Mouse (Mus musculus) hindbrain, embryonic 15.5 days (tissue): Measurements from ENCODE around the gene Ccl2. TPM values are rescaled to one million over a fixed set of nuclear protein-coding genes. Genes with fewer than 3 reads are reported as not detected.

Experiments used
- ATAC-seq: fragments of 200-750 bp; cut with Nextera tagmentation; 2 replicates; pipeline ENCODE4 v1.8.0; 2017; ENCODE audit warnings: low read depth, moderate number of reproducible peaks, moderate TSS enrichment; ENCODE audit not compliant: low FRiP score
- H3K27ac ChIP-seq: fragments of 300-500 bp; sonication (generic); replicated peaks from 2 replicates; pipeline ENCODE4 v1.5.1; 2015; ENCODE audit warnings: mild to moderate bottlenecking, inconsistent platforms
- H3K27me3 ChIP-seq: fragments of 300-500 bp; sonication (generic); 2 replicates; pipeline ENCODE4 v1.6.1; 2015; ENCODE audit warnings: control low read depth, inconsistent platforms
- H3K36me3 ChIP-seq: fragments of 300-500 bp; sonication (generic); 2 replicates; pipeline ENCODE4 v1.6.1; 2015; ENCODE audit warnings: control low read depth, inconsistent platforms
- H3K4me1 ChIP-seq: fragments of 300-500 bp; sonication (generic); replicated peaks from 2 replicates; pipeline ENCODE4 v1.6.1; 2015; ENCODE audit warnings: control low read depth, inconsistent platforms
- H3K4me2 ChIP-seq: fragments of 300-500 bp; sonication (generic); 2 replicates; pipeline ENCODE4 v1.6.1; 2015; ENCODE audit warnings: moderate library complexity, mild to moderate bottlenecking, inconsistent platforms
- H3K4me3 ChIP-seq: fragments of 300-500 bp; sonication (generic); 2 replicates; pipeline ENCODE4 v1.5.1; 2015; ENCODE audit warnings: mild to moderate bottlenecking, inconsistent platforms
- H3K9ac ChIP-seq: fragments of 300-500 bp; sonication (generic); 2 replicates; pipeline ENCODE4 v1.6.1; 2015; ENCODE audit warnings: inconsistent platforms
- H3K9me3 ChIP-seq: fragments of 300-500 bp; sonication (generic); 2 replicates; pipeline ENCODE4 v1.6.1; 2016; ENCODE audit warnings: control low read depth, inconsistent platforms
- WGBS: fragments of 180-500 bp; shearing (Covaris S2); methylation state at CpG from one replicate; pipeline ENCODE4 v1.1.7; 2015; 5-methylcytosine and 5-hydroxymethylcytosine counted together
- polyA plus RNA-seq: library from polyadenylated mRNA; unstranded; fragments of >200 nt; fragmentation: Nextera tagmentation; extraction: Ambion mirVana; gene quantifications from 2 replicates; pipeline ENCODE4 v1.2.1, GENCODE M21; 2015

The Ccl2 gene
- polyA plus RNA-seq, 1 experiment from 2014 or later = 0.73 TPM

GRCm38 (mm10) chr11:82039132-82039660, 3.8 kb downstream of the Ccl2 start:
- WGBS = 72% methylated on average over 3 of the region's 3 CpGs
- H3K4me1 ChIP-seq = 0 out of 2 replicates have a peak, but pooled peaks cover 5% of the 10 kb centered on the region
- H3K27me3 ChIP-seq = no peaks in the 10 kb centered on the region
- no peak overlapping the region for H3K27ac ChIP-seq
- H3K9ac ChIP-seq = no peak overlapping the region
- ATAC-seq = no peak
- no peak overlapping the region for H3K4me2 ChIP-seq
- H3K4me3 ChIP-seq = no peak overlapping the region
- no peaks in the 10 kb centered on the region for H3K36me3 ChIP-seq
- no peaks in the 10 kb centered on the region for H3K9me3 ChIP-seq

GRCm38 (mm10) chr11:82041671-82042080, 6.3 kb downstream of the Ccl2 start:
- H3K9ac ChIP-seq = no peak overlapping the region
- 90% methylated on average over 4 of the region's 4 CpGs for WGBS
- no peaks in the 10 kb centered on the region for H3K4me1 ChIP-seq
- no peaks in the 10 kb centered on the region for H3K36me3 ChIP-seq
- no peak overlapping the region for H3K27ac ChIP-seq
- H3K4me3 ChIP-seq = no peak overlapping the region
- no peaks in the 10 kb centered on the region for H3K27me3 ChIP-seq
- H3K4me2 ChIP-seq = no peak overlapping the region
- no peak for ATAC-seq
- H3K9me3 ChIP-seq = no peaks in the 10 kb centered on the region

- no peak within 1 kb of the TSS for H3K27ac ChIP-seq
- WGBS = 52% methylated on average over 3 of the region's 3 CpGs
- H3K9me3 ChIP-seq = no peaks in the 10 kb centered on the region
- no peak within 1 kb of the TSS for H3K4me2 ChIP-seq
- H3K4me3 ChIP-seq = no peak within 1 kb of the TSS
- ATAC-seq = no peak
- no peaks in the 10 kb centered on the region for H3K4me1 ChIP-seq
- H3K36me3 ChIP-seq = no peaks in the 10 kb centered on the region
- H3K27me3 ChIP-seq = no peaks in the 10 kb centered on the region
- H3K9ac ChIP-seq = no peak within 1 kb of the TSS
Measured at GRCm38 (mm10) chr11:82045471-82045870, 10.1 kb downstream of the Ccl2 start, which contains the start of gene Ccl7. TSS of gene Ccl7 (plus strand) at chr11:82045712.

- Histone ChIP-seq H3K4me3 (no peak overlapping the region), H3K9ac (no peak overlapping the region), H3K4me2 (no peak overlapping the region), H3K36me3 (no peaks in the 10 kb centered on the region), H3K27me3 (no peaks in the 10 kb centered on the region), H3K27ac (no peak overlapping the region), H3K9me3 (no peaks in the 10 kb centered on the region), H3K4me1 (no peaks in the 10 kb centered on the region)
- ATAC-seq = no peak
- WGBS = 50% methylated on average over 6 of the region's 6 CpGs
Measured at GRCm38 (mm10) chr11:82047746-82048415, 12.5 kb downstream of the Ccl2 start.

- 91% methylated on average over 7 of the region's 7 CpGs for WGBS
- H3K27me3 ChIP-seq = no peaks in the 10 kb centered on the region
- H3K9ac ChIP-seq = no peak overlapping the region
- no peak overlapping the region for H3K4me2 ChIP-seq
- H3K27ac ChIP-seq = no peak overlapping the region
- no peak overlapping the region for H3K4me3 ChIP-seq
- ATAC-seq = no peak
- H3K36me3 ChIP-seq = no peaks in the 10 kb centered on the region
- no peaks in the 10 kb centered on the region for H3K4me1 ChIP-seq
- H3K9me3 ChIP-seq = no peaks in the 10 kb centered on the region
Measured at GRCm38 (mm10) chr11:82053849-82054248, 18.5 kb downstream of the Ccl2 start.

- Histone ChIP-seq H3K27me3 (no peaks in the 10 kb centered on the region), H3K4me2 (no peak within 1 kb of the TSS), H3K27ac (no peak within 1 kb of the TSS), H3K36me3 (no peaks in the 10 kb centered on the region), H3K4me3 (no peak within 1 kb of the TSS), H3K4me1 (no peaks in the 10 kb centered on the region), H3K9me3 (no peaks in the 10 kb centered on the region), H3K9ac (no peak within 1 kb of the TSS)
- WGBS = 80% methylated on average over 6 of the region's 6 CpGs
- ATAC-seq = no peak
Measured at GRCm38 (mm10) chr11:82057646-82058045, 22.3 kb downstream of the Ccl2 start, which contains the start of gene Ccl11. TSS of gene Ccl11 (plus strand) at chr11:82057823.

- H3K27ac ChIP-seq = no peak overlapping the region
- ATAC-seq = no peak
- no peaks in the 10 kb centered on the region for H3K27me3 ChIP-seq
- no peak overlapping the region for H3K4me2 ChIP-seq
- 79% methylated on average over 3 of the region's 3 CpGs for WGBS
- H3K36me3 ChIP-seq = no peaks in the 10 kb centered on the region
- H3K4me3 ChIP-seq = no peak overlapping the region
- H3K4me1 ChIP-seq = no peaks in the 10 kb centered on the region
- no peak overlapping the region for H3K9ac ChIP-seq
- no peaks in the 10 kb centered on the region for H3K9me3 ChIP-seq
Measured at GRCm38 (mm10) chr11:82062226-82062625, 26.9 kb downstream of the Ccl2 start.

GRCm38 (mm10) chr11:82063454-82063853, 28.1 kb downstream of the Ccl2 start:
- H3K36me3 ChIP-seq = no peaks in the 10 kb centered on the region
- H3K9ac ChIP-seq = no peak overlapping the region
- H3K4me2 ChIP-seq = no peak overlapping the region
- no peak for ATAC-seq
- 84% methylated on average over 2 of the region's 2 CpGs for WGBS
- H3K4me3 ChIP-seq = no peak overlapping the region
- H3K4me1 ChIP-seq = no peaks in the 10 kb centered on the region
- H3K27me3 ChIP-seq = no peaks in the 10 kb centered on the region
- no peak overlapping the region for H3K27ac ChIP-seq
- no peaks in the 10 kb centered on the region for H3K9me3 ChIP-seq

- WGBS = 78% methylated on average over 7 of the region's 7 CpGs
- no peaks in the 10 kb centered on the region for H3K4me1 ChIP-seq
- H3K4me2 ChIP-seq = no peak overlapping the region
Measured at GRCm38 (mm10) chr11:82066953-82067571, 31.7 kb downstream of the Ccl2 start.

GRCm38 (mm10) chr11:82071076-82071475, 35.7 kb downstream of the Ccl2 start:
- ATAC-seq = no peak
- H3K27ac ChIP-seq = no peak overlapping the region
- H3K4me2 ChIP-seq = no peak overlapping the region
- H3K36me3 ChIP-seq = no peaks in the 10 kb centered on the region
- no peaks in the 10 kb centered on the region for H3K9me3 ChIP-seq
- 70% methylated on average over 3 of the region's 3 CpGs for WGBS
- no peak overlapping the region for H3K4me3 ChIP-seq
- H3K27me3 ChIP-seq = no peaks in the 10 kb centered on the region
- H3K9ac ChIP-seq = no peak overlapping the region
- no peaks in the 10 kb centered on the region for H3K4me1 ChIP-seq

More at GRCm38 (mm10) chr11:82066953-82067571, 31.7 kb downstream of the Ccl2 start:
- Histone ChIP-seq H3K9me3 (no peaks in the 10 kb centered on the region), H3K9ac (no peak overlapping the region), H3K4me3 (no peak overlapping the region), H3K27ac (no peak overlapping the region), H3K27me3 (no peaks in the 10 kb centered on the region), H3K36me3 (no peaks in the 10 kb centered on the region)
- no peak for ATAC-seq

- Histone ChIP-seq H3K9me3 (no peaks in the 10 kb centered on the region), H3K27ac (no peak overlapping the region), H3K36me3 (no peaks in the 10 kb centered on the region), H3K27me3 (no peaks in the 10 kb centered on the region), H3K4me2 (no peak overlapping the region), H3K4me3 (no peak overlapping the region), H3K4me1 (no peaks in the 10 kb centered on the region), H3K9ac (no peak overlapping the region)
- 83% methylated on average over 1 of the region's 1 CpGs for WGBS
- ATAC-seq = no peak
Measured at GRCm38 (mm10) chr11:82072374-82072773, 37.0 kb downstream of the Ccl2 start.

- no peak overlapping the region for H3K4me3 ChIP-seq
- no peaks in the 10 kb centered on the region for H3K36me3 ChIP-seq
- no peaks in the 10 kb centered on the region for H3K27me3 ChIP-seq
- H3K4me2 ChIP-seq = no peak overlapping the region
- H3K9me3 ChIP-seq = no peaks in the 10 kb centered on the region
- no peak overlapping the region for H3K27ac ChIP-seq
- no peak overlapping the region for H3K9ac ChIP-seq
- ATAC-seq = no peak
- WGBS = 72% methylated on average over 3 of the region's 3 CpGs
- no peaks in the 10 kb centered on the region for H3K4me1 ChIP-seq
Measured at GRCm38 (mm10) chr11:82072984-82073383, 37.6 kb downstream of the Ccl2 start.
